Mouse (Mus musculus): ENCODE results near the gene Kat2b.
"Not testable (repeated sequence)": the region's sequence is repeated elsewhere in the genome, so short reads cannot be mapped to it uniquely, and the experiment has no call there.

The Kat2b gene

GRCm38 (mm10) chr17:53714453-53714852 lies 147.8 kb downstream of the Kat2b start:
- in situ Hi-C loops (cut with MboI; ENCODE audit: low pct_unique_long_range_greater_than_20kb in 1 of 2, low sequenced_read_pairs in 2 of 2, unreplicated experiment in 1 of 2) = no loop called here

- in situ Hi-C loops (cut with MboI; ENCODE audit: low pct_unique_long_range_greater_than_20kb in 1 of 2, low sequenced_read_pairs in 2 of 2, unreplicated experiment in 1 of 2) = not testable (repeated sequence)
Measured at GRCm38 (mm10) chr17:53715161-53715560, 148.5 kb downstream of the Kat2b start.

GRCm38 (mm10) chr17:53718474-53718873 lies 151.8 kb downstream of the Kat2b start:
- in situ Hi-C loops (cut with MboI; ENCODE audit: low pct_unique_long_range_greater_than_20kb in 1 of 2, low sequenced_read_pairs in 2 of 2, unreplicated experiment in 1 of 2) = no loop called here

- in situ Hi-C loops (cut with MboI; ENCODE audit: low pct_unique_long_range_greater_than_20kb in 1 of 2, low sequenced_read_pairs in 2 of 2, unreplicated experiment in 1 of 2) = not testable (repeated sequence)
Measured at GRCm38 (mm10) chr17:53718916-53719315, 152.3 kb downstream of the Kat2b start.
